Mouse (Mus musculus): Measurements from ENCODE around the gene C1rl. TPM values are rescaled to one million over a fixed set of nuclear protein-coding genes. Genes with fewer than 3 reads are reported as not detected.

The C1rl gene
- polyA plus RNA-seq, 1 experiment from 2014 or later: 0.22 TPM

Other genes with a start within 250 kb of the C1rl start
- gene Cd163, start 188.5 kb upstream of the C1rl start, polyA plus RNA-seq (2015; fragmentation: Nextera tagmentation; extraction: Ambion mirVana): 0.07 and 0.11 TPM in 2 replicates
- 66.9 and 67.6 TPM in 2 replicates for gene Pex5, start 78.0 kb upstream of the C1rl start, polyA plus RNA-seq (2015; fragmentation: Nextera tagmentation; extraction: Ambion mirVana)
- gene Clstn3, start 28.3 kb upstream of the C1rl start, polyA plus RNA-seq (2015; fragmentation: Nextera tagmentation; extraction: Ambion mirVana): 69.8 and 75.1 TPM in 2 replicates
- gene C1ra, start 19.3 kb downstream of the C1rl start, polyA plus RNA-seq (2015; fragmentation: Nextera tagmentation; extraction: Ambion mirVana): 0.12 and 0.14 TPM in 2 replicates
- gene C1s1, start 49.2 kb downstream of the C1rl start, polyA plus RNA-seq (2015; fragmentation: Nextera tagmentation; extraction: Ambion mirVana): 0.30 and 0.39 TPM in 2 replicates
- gene C1rb, start 77.2 kb downstream of the C1rl start, polyA plus RNA-seq (2015; fragmentation: Nextera tagmentation; extraction: Ambion mirVana): not detected in 2 replicates
- gene C1s2, start 143.0 kb downstream of the C1rl start, polyA plus RNA-seq (2015; fragmentation: Nextera tagmentation; extraction: Ambion mirVana): 0.12 TPM in 1 of 2 replicates, not detected in the other
- 43.2 and 43.7 TPM in 2 replicates for gene Lpcat3, start 169.9 kb downstream of the C1rl start, polyA plus RNA-seq (2015; fragmentation: Nextera tagmentation; extraction: Ambion mirVana)
- 110 and 120 TPM in 2 replicates for gene Emg1, start 219.1 kb downstream of the C1rl start, polyA plus RNA-seq (2015; fragmentation: Nextera tagmentation; extraction: Ambion mirVana)
- 259 and 270 TPM in 2 replicates for gene Phb2, start 219.2 kb downstream of the C1rl start, polyA plus RNA-seq (2015; fragmentation: Nextera tagmentation; extraction: Ambion mirVana)
- 6.0 and 7.9 TPM in 2 replicates for gene Ptpn6, start 245.6 kb downstream of the C1rl start, polyA plus RNA-seq (2015; fragmentation: Nextera tagmentation; extraction: Ambion mirVana)
- 687 and 693 TPM in 2 replicates for gene Grcc10, start 248.3 kb downstream of the C1rl start, polyA plus RNA-seq (2015; fragmentation: Nextera tagmentation; extraction: Ambion mirVana)

All from neural tube, embryonic 13.5 days (tissue).